ENCODE assay signal across 8 mouse cellular contexts in genomic region chr12:102757689-102758402, GRCm38 (mm10). TPM values are rescaled to one million over a fixed set of nuclear protein-coding genes. Genes with fewer than 3 reads are reported as not detected.
A peak's percentile ranks its signal among the peaks of the same experiment; 100 is the strongest.
DNase-seq lines count a peak whose midpoint lies in the region; ATAC-seq and TF ChIP-seq lines count a peak whose summit lies in the region.

Gm28051 (minus strand) TSS chr12:102757765.
Gon7 (minus strand) TSS chr12:102757803.
Ubr7 (plus strand) TSS chr12:102757967.

- peaks cover 32% of the 10 kb centered on the region for H3K4me1 ChIP-seq in forebrain, embryonic 10.5 days
- H3K4me1 ChIP-seq in heart, embryonic 15.5 days (replicated peaks) = peaks cover 22% of the 10 kb centered on the region
- H3K4me1 ChIP-seq in liver, embryonic 14.5 days (replicated peaks; ENCODE audit: control insufficient read depth in 2 of 2, insufficient read depth in 2 of 2, low read length in 1 of 2) = peaks cover 10 to 12% of the 10 kb centered on the region in 2 experiments
- peaks cover 3% of the 10 kb centered on the region for H3K4me1 ChIP-seq in neural tube, embryonic 11.5 days (ENCODE audit: control insufficient read depth, insufficient read depth, low read length)
- H3K4me1 ChIP-seq in stomach, postnatal 0 days (replicated peaks; ENCODE audit: control insufficient read depth, insufficient read depth) = no peaks in the 10 kb centered on the region; the same call in 1 of the 2 replicates

- peak within 1 kb of the TSS; percentile 91 for H3K4me3 ChIP-seq in forebrain, embryonic 10.5 days
- H3K4me3 ChIP-seq in heart, embryonic 15.5 days = peak within 1 kb of the TSS; percentile 90
- H3K4me3 ChIP-seq in liver, embryonic 14.5 days (ENCODE audit: insufficient read depth in 1 of 2, low read depth in 2 of 2, low read length in 2 of 2) = peak within 1 kb of the TSS; percentile 87 to 96
- peak within 1 kb of the TSS; percentile 67 for H3K4me3 ChIP-seq in neural tube, embryonic 11.5 days (ENCODE audit: low read depth, low read length)
- H3K4me3 ChIP-seq in stomach, postnatal 0 days (ENCODE audit: low read depth, low read length) = peak within 1 kb of the TSS; percentile 89

- TF ChIP-seq CTCF in liver, embryonic 14.5 days (IDR thresholded peaks at IDR 0.05; ENCODE audit: low read depth) = peak; percentile 71
- TF ChIP-seq CTCF in stomach, postnatal 0 days (IDR thresholded peaks at IDR 0.05; ENCODE audit: low read depth) = peak; percentile 71

- DNase-seq in CD8-positive naive resting alpha-beta T cell, adult 2 months (ENCODE audit: low read depth in 2 of 2, low spot score in 2 of 2) = peak; percentile 92 to 93
- peak; percentile 98 for DNase-seq in c-Kit-positive CD71-negative TER-119-negative erythroid progenitor cells, embryonic 14.5 days (ENCODE audit: low read depth)
- DNase-seq in forebrain, embryonic 10.5 days (ENCODE audit: extremely low spot score, low spot score) = peak; percentile 98
- peak; percentile 98 for DNase-seq in kidney, postnatal 25 days
- DNase-seq in liver, embryonic 14.5 days (ENCODE audit: low read depth in 3 of 3, low spot score in 3 of 3) = peak; percentile 95 to 97 (median 97)
- DNase-seq in neural tube, embryonic 11.5 days (ENCODE audit: low spot score) = peak; percentile 98
- DNase-seq in stomach, postnatal 0 days (ENCODE audit: low spot score) = peak; percentile 97

- H3K36me3 ChIP-seq in forebrain, embryonic 10.5 days (replicated peaks) = peaks cover 55% of the 10 kb centered on the region
- H3K36me3 ChIP-seq in heart, embryonic 15.5 days = peaks cover 7% of the 10 kb centered on the region; the same call in 1 of the 2 replicates
- H3K36me3 ChIP-seq in liver, embryonic 14.5 days (replicated peaks; ENCODE audit: control insufficient read depth, insufficient read depth, low read depth) = peaks cover 9% of the 10 kb centered on the region
- H3K36me3 ChIP-seq in neural tube, embryonic 11.5 days (ENCODE audit: control insufficient read depth, insufficient read depth, low read length) = no peaks in the 10 kb centered on the region
- H3K36me3 ChIP-seq in stomach, postnatal 0 days (ENCODE audit: control insufficient read depth, insufficient read depth, low read length) = no peaks in the 10 kb centered on the region

- ATAC-seq in heart, embryonic 15.5 days (replicated peaks; ENCODE audit: insufficient number of reproducible peaks, insufficient read depth, low FRiP score, low read depth) = peak; percentile 96
- peak; percentile 94 for ATAC-seq in liver, embryonic 14.5 days (ENCODE audit: insufficient read depth)
- ATAC-seq in neural tube, embryonic 11.5 days (ENCODE audit: insufficient read depth, low FRiP score, low TSS enrichment) = peak; percentile 96
- peak; percentile 98 for ATAC-seq in stomach, postnatal 0 days (ENCODE audit: low FRiP score, low TSS enrichment)

- H3K9me3 ChIP-seq in forebrain, embryonic 10.5 days = no peaks in the 10 kb centered on the region
- H3K9me3 ChIP-seq in heart, embryonic 15.5 days (replicated peaks) = no peaks in the 10 kb centered on the region
- no peaks in the 10 kb centered on the region for H3K9me3 ChIP-seq in liver, embryonic 14.5 days (ENCODE audit: control insufficient read depth, low read length)
- H3K9me3 ChIP-seq in neural tube, embryonic 11.5 days (ENCODE audit: control insufficient read depth, low read length) = no peaks in the 10 kb centered on the region
- no peaks in the 10 kb centered on the region for H3K9me3 ChIP-seq in stomach, postnatal 0 days (ENCODE audit: control insufficient read depth, low read length)

- H3K4me2 ChIP-seq in heart, embryonic 15.5 days = peak within 1 kb of the TSS; percentile 84
- H3K4me2 ChIP-seq in liver, embryonic 14.5 days (ENCODE audit: low read depth) = peak within 1 kb of the TSS; percentile 97
- peak within 1 kb of the TSS; percentile 84 for H3K4me2 ChIP-seq in neural tube, embryonic 11.5 days (ENCODE audit: low read depth)
- H3K4me2 ChIP-seq in stomach, postnatal 0 days (replicated peaks; ENCODE audit: low read depth) = peak within 1 kb of the TSS; percentile 95

- TF ChIP-seq EP300 in liver, embryonic 14.5 days (IDR thresholded peaks at IDR 0.05; ENCODE audit: low read depth) = no peak
- TF ChIP-seq EP300 in stomach, postnatal 0 days (optimal IDR thresholded peaks at IDR 0.05) = no peak

- no peaks in the 10 kb centered on the region for H3K27me3 ChIP-seq in forebrain, embryonic 10.5 days (ENCODE audit: poor library complexity, severe bottlenecking)
- no peaks in the 10 kb centered on the region for H3K27me3 ChIP-seq in heart, embryonic 15.5 days
- H3K27me3 ChIP-seq in liver, embryonic 14.5 days (ENCODE audit: control insufficient read depth, insufficient read depth, low read length) = no peaks in the 10 kb centered on the region
- H3K27me3 ChIP-seq in neural tube, embryonic 11.5 days (ENCODE audit: control insufficient read depth, insufficient read depth, low read length) = no peaks in the 10 kb centered on the region
- no peaks in the 10 kb centered on the region for H3K27me3 ChIP-seq in stomach, postnatal 0 days (ENCODE audit: control insufficient read depth, insufficient read depth, low read length)

- peak within 1 kb of the TSS; percentile 94 for H3K27ac ChIP-seq in forebrain, embryonic 10.5 days
- peak within 1 kb of the TSS; percentile 92 for H3K27ac ChIP-seq in heart, embryonic 15.5 days
- H3K27ac ChIP-seq in liver, embryonic 14.5 days = peak within 1 kb of the TSS; percentile 67
- H3K27ac ChIP-seq in neural tube, embryonic 11.5 days (ENCODE audit: low read depth, low read length) = peak within 1 kb of the TSS; percentile 66
- peak within 1 kb of the TSS; percentile 86 for H3K27ac ChIP-seq in stomach, postnatal 0 days (replicated peaks)

- WGBS in forebrain, embryonic 10.5 days = under 1% methylated on average over 68 of the region's 73 CpGs
- under 1% methylated on average over 73 of the region's 73 CpGs for WGBS in heart, embryonic 15.5 days
- WGBS in liver, embryonic 14.5 days (ENCODE audit: insufficient replicate concordance) = under 1% methylated on average over 73 of the region's 73 CpGs
- WGBS in neural tube, embryonic 11.5 days = under 1% methylated on average over 72 of the region's 73 CpGs
- under 1% methylated on average over 62 of the region's 73 CpGs for WGBS in stomach, postnatal 0 days

- peak within 1 kb of the TSS; percentile 82 for H3K9ac ChIP-seq in heart, embryonic 15.5 days
- H3K9ac ChIP-seq in liver, embryonic 14.5 days (replicated peaks) = peak within 1 kb of the TSS; percentile 79
- peak within 1 kb of the TSS; percentile 76 for H3K9ac ChIP-seq in neural tube, embryonic 11.5 days (ENCODE audit: low read length)
- peak within 1 kb of the TSS; percentile 80 for H3K9ac ChIP-seq in stomach, postnatal 0 days (ENCODE audit: low read length)

RNA-seq across cellular contexts. Expression of gene Gm28051, which starts in this region (rescaled TPM):
- not detected in 2 replicates for polyA plus RNA-seq in forebrain, embryonic 10.5 days (2016; fragmentation: Nextera tagmentation; extraction: Ambion mirVana)
- polyA plus RNA-seq in heart, embryonic 15.5 days (2015; fragmentation: Nextera tagmentation; extraction: Ambion mirVana) = not detected in 2 replicates
- polyA plus RNA-seq in liver, embryonic 14.5 days (2012; rRNA removed) = not detected in 2 replicates
- polyA plus RNA-seq in liver, embryonic 14.5 days (2014; fragmentation: Nextera tagmentation; extraction: Ambion mirVana) = not detected in 2 replicates
- not detected in 2 replicates for polyA plus RNA-seq in neural tube, embryonic 11.5 days (2014; fragmentation: Nextera tagmentation; extraction: Ambion mirVana)
- not detected in 2 replicates for polyA plus RNA-seq in stomach, postnatal 0 days (2015; fragmentation: Nextera tagmentation; extraction: Ambion mirVana)

RNA-seq across cellular contexts. Expression of gene Gon7, which starts in this region (rescaled TPM):
- 47.9 and 52.4 TPM in 2 replicates for polyA plus RNA-seq in forebrain, embryonic 10.5 days (2016; fragmentation: Nextera tagmentation; extraction: Ambion mirVana)
- 22.2 and 24.0 TPM in 2 replicates for polyA plus RNA-seq in heart, embryonic 15.5 days (2015; fragmentation: Nextera tagmentation; extraction: Ambion mirVana)
- 4.0 and 6.9 TPM in 2 replicates for polyA plus RNA-seq in liver, embryonic 14.5 days (2012; rRNA removed)
- polyA plus RNA-seq in liver, embryonic 14.5 days (2014; fragmentation: Nextera tagmentation; extraction: Ambion mirVana) = 9.3 and 10.8 TPM in 2 replicates
- 37.8 and 41.2 TPM in 2 replicates for polyA plus RNA-seq in neural tube, embryonic 11.5 days (2014; fragmentation: Nextera tagmentation; extraction: Ambion mirVana)
- polyA plus RNA-seq in stomach, postnatal 0 days (2015; fragmentation: Nextera tagmentation; extraction: Ambion mirVana) = 13.6 and 14.7 TPM in 2 replicates

RNA-seq across cellular contexts. Expression of gene Ubr7, which starts in this region (rescaled TPM):
- 67.8 and 71.6 TPM in 2 replicates for polyA plus RNA-seq in forebrain, embryonic 10.5 days (2016; fragmentation: Nextera tagmentation; extraction: Ambion mirVana)
- 25.6 and 31.1 TPM in 2 replicates for polyA plus RNA-seq in heart, embryonic 15.5 days (2015; fragmentation: Nextera tagmentation; extraction: Ambion mirVana)
- polyA plus RNA-seq in liver, embryonic 14.5 days (2012; rRNA removed) = 11.4 and 16.1 TPM in 2 replicates
- 25.3 and 25.7 TPM in 2 replicates for polyA plus RNA-seq in liver, embryonic 14.5 days (2014; fragmentation: Nextera tagmentation; extraction: Ambion mirVana)
- polyA plus RNA-seq in neural tube, embryonic 11.5 days (2014; fragmentation: Nextera tagmentation; extraction: Ambion mirVana) = 68.4 and 69.4 TPM in 2 replicates
- 16.1 and 16.3 TPM in 2 replicates for polyA plus RNA-seq in stomach, postnatal 0 days (2015; fragmentation: Nextera tagmentation; extraction: Ambion mirVana)

Comparison
In these comparisons a context has a peak if more than half of its experiments do, and no peak if none do; other contexts are left out.
1. Peak in every context shown above with its lines: DNase-seq, ATAC-seq, H3K4me3 ChIP-seq and H3K27ac ChIP-seq.